Mouse (Mus musculus): ENCODE measurements around the gene Prkar1a.

Prkar1a gene

GRCm38 (mm10) chr11:109705336-109706054 is 56.3 kb downstream of the Prkar1a start:
- no peak for DNase-seq (ENCODE audit: low spot score in 2 of 2)

GRCm38 (mm10) chr11:109706055-109706412 is 56.8 kb downstream of the Prkar1a start:
- DNase-seq (ENCODE audit: low spot score in 2 of 2), result no peak

GRCm38 (mm10) chr11:109706586-109706985 is 57.4 kb downstream of the Prkar1a start:
- no peak for DNase-seq (ENCODE audit: low spot score in 2 of 2)

GRCm38 (mm10) chr11:109707442-109707841 is 58.2 kb downstream of the Prkar1a start:
- DNase-seq (ENCODE audit: low spot score in 2 of 2), result no peak

GRCm38 (mm10) chr11:109708786-109709185 is 59.6 kb downstream of the Prkar1a start:
- no peak for DNase-seq (ENCODE audit: low spot score in 2 of 2)

- DNase-seq (ENCODE audit: low spot score in 2 of 2), result no peak
Observed at GRCm38 (mm10) chr11:109709501-109709900, 60.3 kb downstream of the Prkar1a start.

GRCm38 (mm10) chr11:109714341-109715247 is 65.4 kb downstream of the Prkar1a start:
- no peak for DNase-seq (ENCODE audit: low spot score in 2 of 2)

GRCm38 (mm10) chr11:109715311-109715781 is 66.1 kb downstream of the Prkar1a start:
- DNase-seq (ENCODE audit: low spot score in 2 of 2), result no peak

GRCm38 (mm10) chr11:109716981-109717380 is 67.8 kb downstream of the Prkar1a start:
- DNase-seq (ENCODE audit: low spot score in 2 of 2), result no peak

GRCm38 (mm10) chr11:109717448-109717847 is 68.2 kb downstream of the Prkar1a start:
- DNase-seq (ENCODE audit: low spot score in 2 of 2), result no peak

GRCm38 (mm10) chr11:109717966-109718895 is 69.0 kb downstream of the Prkar1a start:
- no peak for DNase-seq (ENCODE audit: low spot score in 2 of 2)

Measured in urinary bladder, postnatal 4 days (tissue).